Mouse (Mus musculus): ENCODE measurements around the gene Pigf.

The Pigf gene

GRCm38 (mm10) chr17:87024491-87025242, 539 bp downstream of the Pigf start:
- no peak for DNase-seq

- no peak for DNase-seq
These were observed 5.5 kb downstream of the Pigf start for GRCm38 (mm10) chr17:87019692-87020091.

GRCm38 (mm10) chr17:87011301-87012019, 13.7 kb downstream of the Pigf start:
- DNase-seq = no peak

GRCm38 (mm10) chr17:87008950-87009349, 16.3 kb downstream of the Pigf start:
- DNase-seq = no peak

GRCm38 (mm10) chr17:86997323-86997722, 27.9 kb downstream of the Pigf start:
- no peak for DNase-seq

GRCm38 (mm10) chr17:86991306-86991705, 33.9 kb downstream of the Pigf start:
- no peak for DNase-seq

GRCm38 (mm10) chr17:86988601-86989184, 36.5 kb downstream of the Pigf start:
- DNase-seq = no peak

- no peak for DNase-seq
These were observed 37.0 kb downstream of the Pigf start for GRCm38 (mm10) chr17:86988161-86988560.

GRCm38 (mm10) chr17:86986449-86987138, 38.6 kb downstream of the Pigf start:
- DNase-seq = peak; percentile 41

- no peak for DNase-seq
These were observed 42.7 kb downstream of the Pigf start for GRCm38 (mm10) chr17:86982497-86982896.

- no peak for DNase-seq
These were observed 43.5 kb downstream of the Pigf start for GRCm38 (mm10) chr17:86981701-86982100.

- no peak for DNase-seq
These were observed 44.0 kb downstream of the Pigf start for GRCm38 (mm10) chr17:86981205-86981604.

- DNase-seq = no peak
These were observed 46.7 kb downstream of the Pigf start for GRCm38 (mm10) chr17:86978496-86978895.

GRCm38 (mm10) chr17:86976387-86976786, 48.8 kb downstream of the Pigf start:
- no peak for DNase-seq

- DNase-seq = no peak
These were observed 52.1 kb downstream of the Pigf start for GRCm38 (mm10) chr17:86973097-86973496.

- no peak for DNase-seq
These were observed 53.3 kb downstream of the Pigf start for GRCm38 (mm10) chr17:86971860-86972259.

- DNase-seq = no peak
These were observed 54.2 kb downstream of the Pigf start for GRCm38 (mm10) chr17:86971036-86971435.

GRCm38 (mm10) chr17:86970026-86970750, 55.0 kb downstream of the Pigf start:
- DNase-seq = no peak

- DNase-seq = no peak
These were observed 55.6 kb downstream of the Pigf start for GRCm38 (mm10) chr17:86969582-86969981.

- no peak for DNase-seq
These were observed 56.6 kb downstream of the Pigf start for GRCm38 (mm10) chr17:86968581-86968980.

- no peak for DNase-seq
These were observed 57.4 kb downstream of the Pigf start for GRCm38 (mm10) chr17:86967536-86968525.
